Mouse (Mus musculus) forebrain, embryonic 13.5 days (tissue): ENCODE results near the gene Neu1. TPM values are rescaled to one million over a fixed set of nuclear protein-coding genes. Genes with fewer than 3 reads are reported as not detected.
"Not testable (repeated sequence)": the region's sequence is repeated elsewhere in the genome, so short reads cannot be mapped to it uniquely, and the experiment has no call there.

Experiments
- ATAC-seq: fragments of 200-750 bp; cut with Nextera tagmentation; 2 replicates; pipeline ENCODE4 v1.8.0; 2017
- H3K27ac ChIP-seq: fragments of 300-500 bp; sonication (generic); 2 replicates; pipeline ENCODE4 v1.5.1; 2015; ENCODE audit warnings: inconsistent platforms, mild to moderate bottlenecking, moderate library complexity
- H3K27me3 ChIP-seq: fragments of 300-500 bp; sonication (generic); 2 replicates; pipeline ENCODE4 v1.6.1; 2015; ENCODE audit warnings: mild to moderate bottlenecking, inconsistent platforms
- H3K36me3 ChIP-seq: fragments of 300-500 bp; sonication (generic); 2 replicates; pipeline ENCODE4 v1.6.1; 2015; ENCODE audit warnings: mild to moderate bottlenecking, inconsistent platforms; ENCODE audit not compliant: poor library complexity, severe bottlenecking
- H3K4me1 ChIP-seq: fragments of 300-500 bp; sonication (generic); 2 replicates; pipeline ENCODE4 v1.6.1; 2015; ENCODE audit warnings: inconsistent platforms
- H3K4me2 ChIP-seq: fragments of 300-500 bp; sonication (generic); 2 replicates; pipeline ENCODE4 v1.6.1; 2015; ENCODE audit warnings: inconsistent platforms, mild to moderate bottlenecking, moderate library complexity
- H3K4me3 ChIP-seq: fragments of 300-500 bp; sonication (generic); 2 replicates; pipeline ENCODE4 v1.5.1; 2015; ENCODE audit warnings: mild to moderate bottlenecking, inconsistent platforms
- H3K9ac ChIP-seq: fragments of 300-500 bp; sonication (generic); 2 replicates; pipeline ENCODE4 v1.6.1; 2015; ENCODE audit warnings: mild to moderate bottlenecking, inconsistent platforms
- H3K9me3 ChIP-seq: fragments of 300-500 bp; sonication (generic); replicated peaks from 2 replicates; pipeline ENCODE4 v1.6.1; 2016; ENCODE audit warnings: inconsistent platforms
- WGBS: fragments of 180-500 bp; shearing (Covaris S2); methylation state at CpG from one replicate; pipeline ENCODE4 v1.1.7; 2015; 5-methylcytosine and 5-hydroxymethylcytosine counted together
- polyA plus RNA-seq: library from polyadenylated mRNA; unstranded; fragments of >200 nt; fragmentation: Nextera tagmentation; extraction: Ambion mirVana; gene quantifications from 2 replicates; pipeline ENCODE4 v1.2.1, GENCODE M21; 2015

The Neu1 gene
- polyA plus RNA-seq, 1 experiment from 2014 or later = 18.7 TPM

DNA sequence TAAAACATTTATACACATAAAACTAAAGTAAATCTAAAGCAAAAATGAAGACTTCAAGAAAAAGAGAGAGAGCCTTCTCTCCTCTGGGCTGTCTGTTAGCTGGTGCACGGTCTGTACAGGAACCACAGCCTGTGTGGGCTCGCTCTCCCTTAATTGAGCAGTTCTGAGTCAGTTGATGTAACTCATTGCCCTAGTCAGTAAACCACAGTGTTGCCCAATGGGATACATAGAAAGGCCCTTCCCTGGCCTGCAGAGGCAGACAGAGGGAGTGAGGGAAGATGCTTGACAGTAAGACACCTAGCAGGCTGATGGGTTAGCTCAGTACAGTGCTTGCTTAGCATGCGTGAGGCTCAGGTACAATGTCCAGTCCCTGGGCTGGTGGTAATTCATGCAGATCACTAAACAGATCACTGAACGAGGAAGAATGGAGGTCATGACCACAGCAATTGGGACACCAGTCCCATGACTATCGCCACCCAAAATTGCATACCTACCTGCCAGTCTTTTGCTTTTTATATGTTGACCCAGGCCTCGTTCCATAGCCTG is 7.0 kb downstream of the Neu1 start:
- Histone ChIP-seq H3K4me3 (no peak overlapping the region), H3K9ac (no peak overlapping the region), H3K36me3 (peaks cover 20% of the 10 kb centered on the region; the same call in 1 of the 2 replicates), H3K9me3 (no peaks in the 10 kb centered on the region), H3K4me2 (no peak overlapping the region), H3K27me3 (no peaks in the 10 kb centered on the region), H3K27ac (no peak overlapping the region), H3K4me1 (peaks cover 7% of the 10 kb centered on the region)
- ATAC-seq = no peak
- WGBS = 84% methylated on average over 6 of the region's 6 CpGs

GRCm38 (mm10) chr17:34941344-34942041 is 10.4 kb downstream of the Neu1 start:
- Histone ChIP-seq H3K27me3 (no peaks in the 10 kb centered on the region), H3K27ac (peak overlapping the region; percentile 59; the same call in 1 of the 2 replicates), H3K4me3 (peak overlapping the region; percentile 31), H3K4me2 (peak overlapping the region; percentile 54), H3K9me3 (no peaks in the 10 kb centered on the region), H3K36me3 (no peaks in the 10 kb centered on the region), H3K9ac (peak overlapping the region; percentile 62), H3K4me1 (peaks cover 7% of the 10 kb centered on the region)
- no peak for ATAC-seq
- 4% methylated on average over 15 of the region's 15 CpGs for WGBS

GRCm38 (mm10) chr17:34943128-34943815 is 12.2 kb downstream of the Neu1 start:
- Histone ChIP-seq H3K27ac (no peak overlapping the region), H3K9ac (no peak overlapping the region), H3K4me3 (no peak overlapping the region), H3K4me2 (no peak overlapping the region), H3K27me3 (no peaks in the 10 kb centered on the region), H3K4me1 (peaks cover 7% of the 10 kb centered on the region), H3K9me3 (no peaks in the 10 kb centered on the region), H3K36me3 (no peaks in the 10 kb centered on the region)
- no peak for ATAC-seq
- WGBS = 84% methylated on average over 4 of the region's 4 CpGs

- H3K36me3 ChIP-seq = peaks cover 7% of the 10 kb centered on the region
- no peak for ATAC-seq
- H3K27me3 ChIP-seq = no peaks in the 10 kb centered on the region
- peaks cover 7% of the 10 kb centered on the region for H3K4me1 ChIP-seq
- H3K9ac ChIP-seq = no peak overlapping the region
- H3K9me3 ChIP-seq = no peaks in the 10 kb centered on the region
- no peak overlapping the region for H3K27ac ChIP-seq
- no peak overlapping the region for H3K4me3 ChIP-seq
- no peak overlapping the region for H3K4me2 ChIP-seq
These were observed 13.3 kb downstream of the Neu1 start for GRCm38 (mm10) chr17:34944362-34944761.

- 84% methylated on average over 5 of the region's 5 CpGs for WGBS
These were observed 15.6 kb downstream of the Neu1 start for GRCm38 (mm10) chr17:34946486-34947140.

DNA sequence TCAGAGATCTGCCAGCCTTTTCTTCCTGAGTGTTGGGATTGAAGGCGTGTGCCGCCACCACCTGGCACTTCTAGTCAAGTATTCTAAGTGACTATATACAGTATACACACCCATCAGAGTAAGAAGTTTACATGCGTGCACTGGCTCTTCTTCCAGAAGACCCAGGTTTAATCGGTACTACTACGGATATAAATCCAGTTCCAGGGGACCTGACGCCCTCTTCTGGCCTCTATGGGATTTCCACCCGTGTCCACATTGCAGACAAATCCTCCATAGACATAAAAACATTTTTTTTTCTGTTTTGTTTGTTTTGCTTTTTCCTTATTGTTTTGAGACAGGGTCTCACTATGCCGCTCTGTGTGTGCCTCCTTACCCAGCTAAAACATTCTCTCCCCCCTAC is 16.6 kb downstream of the Neu1 start:
- no peak for ATAC-seq

More at GRCm38 (mm10) chr17:34946486-34947140, 15.6 kb downstream of the Neu1 start:
- no peak for ATAC-seq
- Histone ChIP-seq H3K9ac (no peak overlapping the region), H3K9me3 (no peaks in the 10 kb centered on the region), H3K4me1 (peaks cover 25% of the 10 kb centered on the region), H3K4me2 (no peak overlapping the region), H3K36me3 (peaks cover 27% of the 10 kb centered on the region), H3K27me3 (no peaks in the 10 kb centered on the region), H3K4me3 (no peak overlapping the region), H3K27ac (no peak overlapping the region)

DNA sequence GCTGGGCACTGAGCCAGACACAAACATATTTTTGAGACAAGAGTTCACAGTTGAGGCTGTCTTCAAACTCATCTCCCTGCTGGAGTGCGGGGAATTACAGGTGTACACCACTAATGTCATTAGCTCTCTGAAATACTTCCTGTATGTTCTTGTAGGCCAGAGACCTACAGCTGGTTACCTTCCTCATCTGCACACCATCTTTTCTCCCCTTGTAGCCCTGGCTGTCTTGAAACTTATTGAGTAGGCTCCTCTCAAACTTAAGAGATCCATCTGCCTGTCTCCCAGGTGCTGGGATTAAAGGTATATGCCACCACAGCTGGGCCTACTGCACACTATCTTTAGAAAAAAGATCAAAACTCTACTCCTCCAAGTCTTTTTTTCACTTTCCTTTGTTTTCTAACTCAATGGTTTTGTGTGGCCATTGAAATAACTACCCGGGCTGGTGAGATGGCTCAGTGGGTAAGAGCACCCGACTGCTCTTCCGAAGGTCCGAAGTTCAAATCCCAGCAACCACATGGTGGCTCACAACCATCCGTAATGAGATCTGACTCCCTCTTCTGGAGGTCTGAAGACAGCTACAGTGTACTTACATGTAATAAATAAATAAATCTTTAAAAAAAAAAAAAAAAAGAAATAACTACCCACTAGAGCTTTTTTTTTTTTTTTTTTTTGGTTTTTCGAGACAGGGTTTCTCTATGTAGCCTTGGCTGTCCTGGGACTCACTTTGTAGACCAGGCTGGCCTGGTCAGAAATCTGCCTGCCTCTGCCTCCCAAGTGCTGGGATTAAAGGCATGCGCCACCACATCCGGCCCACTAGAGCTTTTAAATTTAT is 17.9 kb downstream of the Neu1 start:
- not testable (repeated sequence) for ATAC-seq
- peak overlapping the region; percentile 25; the same call in 1 of the 2 replicates for H3K27ac ChIP-seq

More for the DNA sequence above, 16.6 kb downstream of the Neu1 start:
- Histone ChIP-seq H3K27ac (no peak overlapping the region; the same call in 1 of the 2 replicates), H3K4me3 (no peak overlapping the region), H3K9ac (no peak overlapping the region), H3K9me3 (no peaks in the 10 kb centered on the region), H3K27me3 (no peaks in the 10 kb centered on the region), H3K4me1 (peaks cover 20% of the 10 kb centered on the region), H3K4me2 (no peak overlapping the region), H3K36me3 (peaks cover 27% of the 10 kb centered on the region)
- 26% methylated on average over 8 of the region's 8 CpGs for WGBS

GRCm38 (mm10) chr17:34949553-34949969 is 18.5 kb downstream of the Neu1 start:
- Histone ChIP-seq H3K9ac (no peak overlapping the region), H3K4me2 (peak overlapping the region; percentile 96), H3K9me3 (no peaks in the 10 kb centered on the region), H3K4me1 (peaks cover 20% of the 10 kb centered on the region), H3K4me3 (0 out of 2 replicates have a peak overlapping the region, but pooled peaks have one; percentile 99), H3K27ac (no peak overlapping the region), H3K27me3 (peaks cover 2% of the 10 kb centered on the region; the same call in 1 of the 2 replicates), H3K36me3 (peaks cover 27% of the 10 kb centered on the region)
- no peak for ATAC-seq
- WGBS = 31% methylated on average over 4 of the region's 4 CpGs

More for the DNA sequence above, 17.9 kb downstream of the Neu1 start:
- peaks cover 20% of the 10 kb centered on the region for H3K4me1 ChIP-seq
- H3K36me3 ChIP-seq = peaks cover 27% of the 10 kb centered on the region
- not testable (repeated sequence) for H3K27me3 ChIP-seq, H3K9ac ChIP-seq, H3K4me3 ChIP-seq, H3K4me2 ChIP-seq, H3K9me3 ChIP-seq
- WGBS = 58% methylated on average over 9 of the region's 9 CpGs

- H3K9ac ChIP-seq = peak overlapping the region; percentile 100
- H3K4me2 ChIP-seq = peak overlapping the region; percentile 96
- H3K27me3 ChIP-seq = peaks cover 14% of the 10 kb centered on the region
- H3K4me1 ChIP-seq = peaks cover 20% of the 10 kb centered on the region
- ATAC-seq = no peak
- no peaks in the 10 kb centered on the region for H3K9me3 ChIP-seq
- H3K36me3 ChIP-seq = peaks cover 27% of the 10 kb centered on the region
- WGBS = 22% methylated on average over 10 of the region's 10 CpGs
- peak overlapping the region; percentile 91 for H3K27ac ChIP-seq
- H3K4me3 ChIP-seq = peak overlapping the region; percentile 99
These were observed 19.7 kb downstream of the Neu1 start for GRCm38 (mm10) chr17:34950514-34951455.

GRCm38 (mm10) chr17:34951636-34952377 is 20.8 kb downstream of the Neu1 start:
- ATAC-seq = peak; percentile 66

More at GRCm38 (mm10) chr17:34951636-34952377, 20.8 kb downstream of the Neu1 start:
- 1% methylated on average over 29 of the region's 29 CpGs for WGBS
- Histone ChIP-seq H3K27me3 (peaks cover 22% of the 10 kb centered on the region), H3K36me3 (peaks cover 27% of the 10 kb centered on the region), H3K4me1 (peaks cover 20% of the 10 kb centered on the region), H3K4me2 (peak overlapping the region; percentile 96), H3K9me3 (no peaks in the 10 kb centered on the region), H3K4me3 (peak overlapping the region; percentile 99), H3K9ac (peak overlapping the region; percentile 100), H3K27ac (peak overlapping the region; percentile 91)
